In genomic region chr4:44495836-44496235, GRCm38 (mm10) we compare ENCODE assay signal across 18 mouse cellular contexts.
DNase-seq lines count a peak whose midpoint lies in the region; ATAC-seq lines count a peak whose summit lies in the region.
"Had no signal": no experiment of that assay in that cellular context is flagged by ENCODE, and none has a peak within 500 bp of the region (broad histone marks: within the 10 kb centered on the region; RNA-seq: fewer than 3 reads in every experiment).

No protein-coding gene starts in this region.

- no peak overlapping the region for H3K27ac ChIP-seq in embryonic facial prominence, embryonic 13.5 days
- no peak overlapping the region for H3K27ac ChIP-seq in embryonic facial prominence, embryonic 10.5 days (replicated peaks)
- H3K27ac ChIP-seq in kidney, embryonic 14.5 days (ENCODE audit: low read depth, low read length): no peak overlapping the region
- no peak overlapping the region for H3K27ac ChIP-seq in embryonic facial prominence, embryonic 14.5 days (replicated peaks; ENCODE audit: low read depth, low read length)
- H3K27ac ChIP-seq: hindbrain, embryonic 13.5 days; liver, embryonic 14.5 days; midbrain, embryonic 13.5 days; neural tube, embryonic 12.5 days had no signal

- no peak overlapping the region for H3K4me2 ChIP-seq in embryonic facial prominence, embryonic 13.5 days
- no peak overlapping the region for H3K4me2 ChIP-seq in kidney, embryonic 14.5 days (replicated peaks; ENCODE audit: low read depth, low read length)
- H3K4me2 ChIP-seq in embryonic facial prominence, embryonic 14.5 days (ENCODE audit: low read depth, low read length): no peak overlapping the region
- H3K4me2 ChIP-seq: heart, embryonic 12.5 days; hindbrain, embryonic 13.5 days; midbrain, embryonic 13.5 days; neural tube, embryonic 12.5 days had no signal

- no peaks in the 10 kb centered on the region for H3K36me3 ChIP-seq in embryonic facial prominence, embryonic 13.5 days
- H3K36me3 ChIP-seq in embryonic facial prominence, embryonic 10.5 days (replicated peaks): no peaks in the 10 kb centered on the region
- H3K36me3 ChIP-seq in kidney, embryonic 14.5 days (ENCODE audit: control insufficient read depth, insufficient read depth, low read length): no peaks in the 10 kb centered on the region
- H3K36me3 ChIP-seq in embryonic facial prominence, embryonic 14.5 days (ENCODE audit: control insufficient read depth, insufficient read depth, low read length): no peaks in the 10 kb centered on the region
- H3K36me3 ChIP-seq: heart, embryonic 12.5 days; hindbrain, embryonic 13.5 days; midbrain, embryonic 13.5 days; neural tube, embryonic 12.5 days had no signal

- H3K27me3 ChIP-seq in embryonic facial prominence, embryonic 13.5 days: no peaks in the 10 kb centered on the region
- H3K27me3 ChIP-seq in embryonic facial prominence, embryonic 10.5 days (replicated peaks; ENCODE audit: low read depth, poor library complexity, severe bottlenecking): no peaks in the 10 kb centered on the region
- no peaks in the 10 kb centered on the region for H3K27me3 ChIP-seq in kidney, embryonic 14.5 days (ENCODE audit: control insufficient read depth, insufficient read depth, low read length)
- no peaks in the 10 kb centered on the region for H3K27me3 ChIP-seq in embryonic facial prominence, embryonic 14.5 days (replicated peaks; ENCODE audit: control insufficient read depth, insufficient read depth, low read length)
- H3K27me3 ChIP-seq: midbrain, embryonic 13.5 days; neural tube, embryonic 12.5 days had no signal

- no peaks in the 10 kb centered on the region for H3K9me3 ChIP-seq in embryonic facial prominence, embryonic 13.5 days
- H3K9me3 ChIP-seq in embryonic facial prominence, embryonic 10.5 days: no peaks in the 10 kb centered on the region
- H3K9me3 ChIP-seq in kidney, embryonic 14.5 days (ENCODE audit: control insufficient read depth, low read length): no peaks in the 10 kb centered on the region
- H3K9me3 ChIP-seq in embryonic facial prominence, embryonic 14.5 days (ENCODE audit: control insufficient read depth, low read length): no peaks in the 10 kb centered on the region
- H3K9me3 ChIP-seq: heart, embryonic 12.5 days; hindbrain, embryonic 13.5 days; midbrain, embryonic 13.5 days; neural tube, embryonic 12.5 days had no signal

- H3K9ac ChIP-seq in embryonic facial prominence, embryonic 13.5 days: no peak overlapping the region
- H3K9ac ChIP-seq in kidney, embryonic 14.5 days (ENCODE audit: low read depth, low read length): no peak overlapping the region
- H3K9ac ChIP-seq in embryonic facial prominence, embryonic 14.5 days (ENCODE audit: low read depth, low read length): no peak overlapping the region
- H3K9ac ChIP-seq: forebrain, postnatal 0 days; heart, embryonic 12.5 days; hindbrain, embryonic 13.5 days; liver, embryonic 14.5 days; midbrain, embryonic 13.5 days; neural tube, embryonic 12.5 days had no signal

- ATAC-seq in embryonic facial prominence, embryonic 13.5 days (ENCODE audit: insufficient number of reproducible peaks, insufficient read depth, low FRiP score, low TSS enrichment, low read depth): 0 out of 2 replicates have a peak, but pooled peaks have one; percentile 32
- ATAC-seq in kidney, embryonic 14.5 days (ENCODE audit: low FRiP score, low TSS enrichment): no peak
- no peak for ATAC-seq in embryonic facial prominence, embryonic 14.5 days (ENCODE audit: low read depth)
- no peak for ATAC-seq in erythroid progenitor cell, adult 5-6 weeks (replicated peaks; ENCODE audit: low FRiP score, poor library complexity, severe bottlenecking)
- ATAC-seq: forebrain, postnatal 0 days; inflammation-experienced regulatory T-cells, adult 6 months; midbrain, embryonic 13.5 days had no signal

- no peaks in the 10 kb centered on the region for H3K4me1 ChIP-seq in embryonic facial prominence, embryonic 13.5 days
- H3K4me1 ChIP-seq in embryonic facial prominence, embryonic 10.5 days: no peaks in the 10 kb centered on the region
- H3K4me1 ChIP-seq in kidney, embryonic 14.5 days (ENCODE audit: control insufficient read depth, insufficient read depth, low read length): no peaks in the 10 kb centered on the region
- H3K4me1 ChIP-seq in embryonic facial prominence, embryonic 14.5 days (ENCODE audit: control insufficient read depth, insufficient read depth, low read length): no peaks in the 10 kb centered on the region
- H3K4me1 ChIP-seq: heart, embryonic 12.5 days; midbrain, embryonic 13.5 days; neural tube, embryonic 12.5 days had no signal

- 71% methylated on average over 2 of the region's 2 CpGs for WGBS in embryonic facial prominence, embryonic 13.5 days
- 88% methylated on average over 2 of the region's 2 CpGs for WGBS in embryonic facial prominence, embryonic 10.5 days
- WGBS in kidney, embryonic 14.5 days: 87% methylated on average over 2 of the region's 2 CpGs
- WGBS in embryonic facial prominence, embryonic 14.5 days: 59% methylated on average over 2 of the region's 2 CpGs

- no peak overlapping the region for H3K4me3 ChIP-seq in embryonic facial prominence, embryonic 13.5 days
- no peak overlapping the region for H3K4me3 ChIP-seq in embryonic facial prominence, embryonic 10.5 days
- no peak overlapping the region for H3K4me3 ChIP-seq in kidney, embryonic 14.5 days (ENCODE audit: low read length)
- no peak overlapping the region for H3K4me3 ChIP-seq in embryonic facial prominence, embryonic 14.5 days (ENCODE audit: low read depth, low read length)
- H3K4me3 ChIP-seq: heart, embryonic 12.5 days; hindbrain, embryonic 13.5 days; midbrain, embryonic 13.5 days; neural tube, embryonic 12.5 days had no signal

- DNase-seq in embryonic facial prominence, embryonic 10.5 days (ENCODE audit: low spot score): no peak
- peak; percentile 10 to 33 for DNase-seq in kidney, postnatal 25 days
- peak; percentile 55 for DNase-seq in embryonic facial prominence, embryonic 14.5 days (ENCODE audit: low spot score)
- DNase-seq in lung, postnatal 25 days (ENCODE audit: low spot score): peak; percentile 16
- DNase-seq in cerebellum, postnatal 25 days: no peak
- DNase-seq: cerebellum, adult 2 months; forebrain, postnatal 0 days; heart, postnatal 14 days; right cerebral cortex, adult 18-20 months had no signal

Comparison
In these comparisons a context has a peak if more than half of its experiments do, and no peak if none do; other contexts are left out.
1. DNase-seq: peak in kidney, postnatal 25 days (2 of 2), embryonic facial prominence, embryonic 14.5 days (single experiment) and lung, postnatal 25 days (single experiment); none in embryonic facial prominence, embryonic 10.5 days (single experiment) and cerebellum, postnatal 25 days (0 of 2).